Mouse (Mus musculus) T-helper 1 cell (primary cell): ENCODE measurements around the gene Slc4a3.

Source experiments
- in situ Hi-C: fragments of 300-600 bp; cut with MboI, MseI; formaldehyde crosslinking; loops from one replicate; pipeline ENCODE4 v1.15.1; 2025; ENCODE audit warnings: high pct_unique_total_duplicates

The Slc4a3 gene

DNA sequence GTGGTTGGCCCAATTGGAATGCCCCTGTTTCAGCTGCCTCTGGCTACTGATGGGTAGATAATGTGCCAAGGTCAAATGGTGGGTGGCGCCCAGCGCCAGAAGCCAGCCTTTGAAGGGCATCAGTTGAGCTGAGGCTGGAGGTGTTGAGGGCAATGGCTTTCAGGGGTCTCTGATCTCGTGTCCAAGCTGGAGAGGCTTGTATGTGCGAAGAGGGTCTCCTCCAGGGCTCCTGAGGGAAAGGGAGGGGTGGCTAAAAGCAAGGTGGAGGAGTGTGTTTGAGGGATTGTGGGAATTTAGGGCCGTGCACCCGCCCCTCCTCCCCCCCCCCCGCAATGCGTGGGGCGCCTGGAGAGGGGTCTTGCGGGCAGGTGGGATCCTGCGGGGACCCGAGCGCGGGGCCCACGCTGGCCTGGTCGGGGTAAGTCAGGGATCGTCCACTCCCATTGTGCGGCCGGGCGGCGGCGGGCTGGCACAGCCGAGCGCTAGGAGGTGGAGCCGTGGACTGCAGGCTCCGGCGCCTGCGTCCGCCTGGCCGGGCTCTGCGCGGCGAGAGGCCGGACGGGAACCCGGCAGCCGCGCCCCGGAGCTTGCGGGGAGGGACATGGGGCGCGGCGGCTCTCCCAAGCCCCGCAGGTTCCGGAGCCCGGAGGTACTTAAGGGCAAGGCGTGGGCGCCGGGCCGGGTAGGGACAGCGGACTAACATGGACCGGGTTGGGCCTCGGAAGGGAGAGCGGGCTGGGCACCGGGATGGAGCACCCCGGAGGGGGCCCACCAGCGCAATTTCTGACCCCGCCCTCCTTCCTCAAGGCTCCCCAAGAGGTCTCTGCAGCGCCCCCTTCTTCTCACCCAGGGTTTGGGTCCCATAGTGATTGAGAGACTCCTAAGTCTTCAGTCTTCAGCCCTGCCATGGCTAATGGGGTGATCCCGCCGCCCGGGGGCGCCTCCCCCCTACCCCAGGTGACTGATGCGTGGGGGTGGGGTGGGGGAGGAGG lies at the start of gene Slc4a3:
Slc4a3 (plus strand) TSS at position 302 of the 992 bp plus-strand sequence.
- in situ Hi-C loops = no loop called here

DNA sequence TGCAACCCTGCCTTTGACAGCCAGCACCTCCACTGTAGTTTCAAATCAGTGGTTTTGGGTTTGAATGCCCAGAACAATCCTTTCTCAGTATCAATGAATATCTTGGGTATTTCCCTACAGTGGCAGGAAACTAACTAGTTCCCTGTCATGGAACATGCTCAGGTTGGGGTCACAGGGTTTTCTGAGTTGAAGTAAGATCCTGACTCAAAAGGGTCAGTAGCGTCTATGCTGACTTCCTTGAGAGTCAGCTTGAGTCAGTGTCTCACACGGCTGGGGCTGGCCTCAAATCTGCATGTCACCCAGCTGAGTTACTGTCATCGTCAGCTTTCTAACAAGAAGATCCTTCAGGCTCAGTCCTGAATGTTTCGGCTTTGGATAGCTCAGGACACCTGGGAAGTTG lies 47.2 kb upstream of the Slc4a3 start:
- in situ Hi-C loops = no loop called here

DNA sequence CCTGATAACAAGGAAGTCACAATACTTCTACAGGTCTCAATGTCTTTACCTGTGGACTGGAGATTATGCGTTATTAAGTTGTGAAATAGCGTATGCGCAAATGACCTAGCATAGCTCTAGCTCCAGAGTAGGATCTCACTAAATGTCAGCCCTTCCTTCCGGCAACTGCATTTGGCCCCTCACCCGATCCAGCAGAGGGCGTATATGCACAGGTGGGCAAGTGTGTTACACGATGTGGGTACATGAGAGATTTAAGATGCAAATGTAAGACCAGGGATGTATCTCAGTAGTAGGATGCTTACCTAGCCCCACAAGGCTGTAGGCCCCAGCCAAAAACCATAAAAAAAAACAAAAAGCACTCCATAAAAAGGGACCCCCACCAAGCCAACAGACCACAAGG lies 46.6 kb upstream of the Slc4a3 start:
- in situ Hi-C loops = no loop called here

DNA sequence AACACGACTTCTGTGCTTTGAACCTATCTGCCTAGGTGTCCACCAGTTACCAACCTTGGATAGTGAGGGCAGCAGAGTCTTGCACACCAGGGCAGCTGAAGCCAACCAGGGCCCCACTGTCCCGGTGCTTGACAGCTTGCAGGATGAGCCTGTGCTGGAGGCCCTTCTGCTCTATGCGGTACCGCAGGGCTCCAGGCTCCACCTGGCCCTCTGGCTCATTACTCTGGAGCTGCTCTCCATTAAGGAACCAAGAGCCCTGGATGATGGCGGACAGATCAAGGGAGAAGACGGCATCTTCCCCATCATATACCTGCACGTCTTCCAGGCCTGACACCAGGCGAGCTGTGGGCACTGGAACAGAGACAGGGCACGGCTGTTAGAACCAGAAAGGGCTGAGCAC lies 44.2 kb upstream of the Slc4a3 start:
- in situ Hi-C loops = no loop called here

DNA sequence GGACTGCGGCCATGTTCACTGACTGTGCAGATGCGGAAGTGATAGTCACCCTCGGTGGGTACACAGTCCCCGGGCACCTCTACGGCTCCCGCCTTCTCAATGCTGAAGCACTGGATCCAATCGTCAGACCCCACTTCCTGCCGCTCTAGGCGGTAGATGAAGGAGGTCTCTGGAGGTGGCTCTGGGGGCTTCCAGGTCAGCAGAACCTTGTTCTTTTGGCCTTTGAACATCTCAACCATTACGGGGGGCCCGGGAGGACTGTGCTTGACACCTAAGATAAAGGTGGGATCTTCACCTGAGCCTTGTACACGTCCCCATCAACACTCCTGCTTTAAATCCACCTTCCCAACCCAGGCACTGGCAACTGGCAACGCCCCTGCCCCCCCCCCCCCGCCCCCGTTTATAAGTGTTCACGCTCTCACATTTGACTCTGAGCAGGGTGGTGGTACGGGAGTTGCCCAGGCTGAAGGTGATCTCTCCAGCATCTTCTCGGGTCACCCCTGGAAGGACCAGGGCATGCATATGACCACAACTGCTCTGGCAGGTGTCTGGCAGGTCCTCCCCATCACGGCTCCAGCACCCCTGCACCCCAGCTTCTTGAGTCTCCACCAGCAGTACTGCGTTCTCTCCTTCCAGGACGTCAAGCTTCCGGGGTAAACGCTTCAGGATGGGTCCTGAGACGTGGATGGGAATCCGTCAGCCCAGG lies 43.0 kb upstream of the Slc4a3 start:
- in situ Hi-C loops = no loop called here

DNA sequence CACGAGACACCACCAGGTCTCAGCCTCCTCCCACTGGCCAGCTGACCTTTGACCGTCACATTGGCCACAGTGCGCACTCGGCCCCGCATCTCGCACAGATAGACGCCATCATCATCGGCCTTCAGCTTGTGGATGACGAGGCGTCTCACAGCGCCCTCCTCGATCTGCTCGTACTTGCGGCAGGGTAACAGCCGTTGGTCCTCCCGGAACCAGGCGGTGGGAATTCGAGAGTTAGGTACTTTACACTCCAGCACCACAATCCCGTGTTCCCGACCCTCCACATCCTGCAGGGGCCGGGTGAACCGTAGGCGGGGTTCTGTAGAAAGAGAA lies 42.5 kb upstream of the Slc4a3 start:
- in situ Hi-C loops = no loop called here

DNA sequence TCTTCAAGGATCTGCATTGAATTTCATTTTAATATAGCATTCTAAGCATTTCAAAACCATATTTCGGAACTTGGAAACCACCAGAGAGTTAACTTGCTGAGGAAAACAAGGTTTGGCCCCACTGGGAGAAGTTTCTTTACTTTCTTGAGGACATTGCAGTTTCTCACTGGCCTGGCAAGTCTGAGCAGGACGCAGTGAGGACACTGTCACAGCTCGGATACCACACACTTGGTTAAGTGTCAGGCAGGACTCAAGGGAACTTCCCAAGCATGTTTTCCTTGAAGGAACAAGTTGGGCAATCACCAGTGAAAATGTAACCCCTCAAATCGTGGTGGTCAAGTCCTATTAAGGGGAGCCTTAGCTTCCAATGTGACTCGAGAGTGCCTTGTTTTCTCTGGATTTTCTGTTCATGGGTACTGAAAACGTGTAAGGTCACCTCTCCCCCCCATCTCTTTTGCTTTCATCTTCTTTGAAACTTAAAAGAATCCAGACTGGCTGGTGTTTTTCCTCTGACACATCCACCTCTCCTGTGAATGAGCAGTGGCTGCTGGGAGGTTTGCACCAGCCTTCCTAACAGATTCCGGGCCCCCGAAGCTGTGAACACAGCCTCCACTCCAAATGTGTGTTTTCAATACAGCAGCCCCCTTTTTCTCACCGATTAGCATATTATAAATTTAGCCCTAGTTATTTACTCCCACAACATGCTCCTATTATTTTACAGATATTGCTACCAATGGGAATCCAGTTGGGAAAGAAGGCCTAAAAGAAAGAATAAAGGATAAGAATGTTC lies 41.6 kb upstream of the Slc4a3 start:
- in situ Hi-C loops = no loop called here

DNA sequence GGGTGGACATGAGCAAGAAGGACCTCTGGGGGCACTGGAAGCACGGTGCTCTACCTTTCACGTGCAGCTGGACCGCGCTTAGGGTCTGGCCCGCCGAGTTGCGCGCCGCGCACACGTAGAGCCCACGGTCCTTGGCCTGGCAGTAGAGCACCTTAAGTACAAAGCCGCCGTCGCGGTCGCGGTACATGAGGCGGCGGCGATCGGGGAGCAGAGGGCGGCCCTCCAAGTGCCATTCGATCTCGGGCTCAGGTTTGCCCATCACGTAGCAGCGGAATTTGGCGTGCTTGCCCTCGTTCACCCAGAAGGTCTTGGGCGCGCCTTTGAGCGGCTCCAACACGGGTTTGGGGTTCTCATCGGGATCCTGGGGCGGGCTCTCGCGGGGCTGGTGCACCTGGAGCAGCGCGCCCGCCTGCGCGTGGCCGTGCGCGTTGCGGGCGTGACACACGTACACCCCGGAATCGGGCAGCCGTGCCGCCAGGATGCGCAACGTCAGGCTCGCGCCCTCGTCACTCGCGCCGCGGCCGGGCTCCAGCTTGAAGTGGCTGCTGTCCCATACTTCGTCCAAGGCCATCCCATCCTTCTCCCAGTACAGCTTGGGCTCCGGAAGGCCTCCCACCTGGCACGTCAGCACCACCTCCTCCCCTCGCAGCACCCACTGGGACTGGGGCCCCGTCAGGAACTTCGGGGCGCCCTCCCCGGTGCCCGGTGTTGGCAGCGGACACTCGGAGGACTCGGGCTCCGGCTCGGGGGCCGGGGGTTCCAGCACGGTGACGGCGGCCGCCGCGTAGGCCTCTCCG lies 40.7 kb upstream of the Slc4a3 start:
- in situ Hi-C loops = no loop called here

DNA sequence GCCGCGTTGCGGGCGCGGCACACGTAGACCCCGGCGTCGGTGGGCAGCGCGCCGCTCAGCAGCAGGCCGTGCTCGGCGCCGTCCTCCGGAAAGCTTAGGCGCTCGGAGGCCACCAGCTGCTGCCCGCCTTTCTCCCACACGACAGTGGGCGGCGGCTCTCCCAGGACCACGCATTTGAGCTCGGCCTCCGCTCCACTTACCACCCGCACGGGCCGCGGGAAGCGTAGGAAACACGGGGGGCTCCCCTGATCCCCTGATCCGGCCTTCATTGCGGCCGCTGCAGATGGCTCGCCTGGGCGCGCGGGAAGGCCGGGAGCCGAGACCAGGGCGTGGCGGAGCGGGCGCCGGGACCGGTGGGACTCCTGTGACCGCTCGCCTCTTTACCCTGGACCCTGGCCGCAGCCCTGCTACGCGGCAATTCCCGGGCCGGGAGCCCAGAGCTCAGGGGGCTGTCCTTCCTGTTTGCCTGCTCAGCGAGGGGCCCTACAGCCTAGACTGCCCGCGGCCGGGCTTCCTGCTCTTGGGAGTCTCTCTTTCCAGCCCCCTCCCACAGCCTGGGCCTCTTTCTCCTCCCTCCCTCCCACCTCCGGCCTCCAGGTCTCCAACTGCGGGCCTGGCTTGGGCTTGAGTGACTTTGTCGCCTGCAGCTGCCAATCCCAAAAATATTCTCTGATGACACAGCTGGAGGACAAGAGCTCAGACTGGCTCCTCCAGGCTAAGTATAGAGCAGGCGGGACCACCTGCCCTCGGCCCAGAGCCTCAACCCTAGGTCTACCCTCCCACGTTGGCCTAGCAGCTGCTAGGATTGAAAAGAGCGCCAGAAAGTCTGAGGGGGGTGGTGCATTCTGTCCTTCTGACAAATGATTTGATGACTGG lies 39.9 kb upstream of the Slc4a3 start, which contains the start of gene Obsl1:
Obsl1 (minus strand) TSS at position 497 of the 876 bp plus-strand sequence.
- in situ Hi-C loops = no loop called here

DNA sequence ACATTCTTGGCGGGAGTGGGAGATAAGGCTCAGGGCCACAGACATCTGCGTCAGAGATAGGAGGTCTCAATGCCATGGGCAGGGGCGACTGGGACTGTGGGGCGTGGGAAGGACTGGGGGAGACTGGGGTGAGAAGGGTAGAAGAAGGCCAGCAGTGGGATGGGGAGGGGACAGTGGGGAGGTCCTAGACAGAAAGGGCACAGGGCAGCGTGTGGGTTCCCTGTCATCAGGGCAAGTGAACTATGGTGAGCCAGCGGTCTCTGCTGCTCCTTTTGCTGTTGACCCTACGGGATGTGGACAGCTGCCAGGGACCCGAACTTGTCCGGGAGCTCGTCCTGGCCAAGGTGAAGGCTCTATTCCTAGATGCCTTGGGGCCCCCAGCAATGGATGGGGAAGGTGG lies 39.1 kb upstream of the Slc4a3 start, which contains the start of gene Inha:
Inha (plus strand) TSS at position 72 of the 400 bp plus-strand sequence.
- in situ Hi-C loops = no loop called here

DNA sequence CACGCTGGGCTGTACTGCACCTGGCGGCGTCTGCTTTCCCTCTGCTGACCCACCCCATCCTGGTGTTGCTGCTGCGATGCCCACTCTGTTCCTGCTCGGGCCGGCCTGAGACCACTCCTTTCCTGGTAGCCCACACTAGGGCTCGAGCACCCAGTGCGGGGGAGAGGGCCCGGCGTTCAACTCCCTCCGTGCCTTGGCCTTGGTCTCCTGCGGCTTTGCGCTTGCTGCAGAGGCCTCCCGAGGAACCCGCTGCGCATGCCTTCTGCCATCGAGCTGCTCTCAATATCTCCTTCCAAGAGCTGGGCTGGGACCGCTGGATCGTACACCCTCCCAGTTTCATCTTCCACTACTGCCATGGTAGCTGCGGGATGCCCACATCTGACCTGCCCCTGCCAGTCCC lies 36.5 kb upstream of the Slc4a3 start:
- in situ Hi-C loops = no loop called here

DNA sequence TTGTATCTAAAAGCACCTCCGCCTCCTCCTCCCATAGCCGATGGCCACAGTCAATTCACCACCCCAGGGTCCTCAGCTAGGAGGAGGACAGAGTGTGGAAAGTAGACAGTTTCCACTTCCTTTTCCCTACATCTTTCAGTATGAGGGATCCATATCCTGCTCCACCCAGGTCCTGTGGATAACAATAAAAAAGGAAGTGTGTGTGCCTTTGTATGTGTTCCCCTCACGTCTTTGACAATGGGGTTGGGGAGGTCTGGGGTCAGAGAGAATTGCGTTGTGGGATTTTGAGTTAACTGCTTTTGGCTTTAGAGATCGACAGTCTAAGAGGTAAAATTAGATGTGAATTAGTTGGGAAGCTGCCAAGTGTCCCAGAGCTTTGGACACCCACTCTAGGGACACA lies 35.9 kb upstream of the Slc4a3 start:
- in situ Hi-C loops = no loop called here

DNA sequence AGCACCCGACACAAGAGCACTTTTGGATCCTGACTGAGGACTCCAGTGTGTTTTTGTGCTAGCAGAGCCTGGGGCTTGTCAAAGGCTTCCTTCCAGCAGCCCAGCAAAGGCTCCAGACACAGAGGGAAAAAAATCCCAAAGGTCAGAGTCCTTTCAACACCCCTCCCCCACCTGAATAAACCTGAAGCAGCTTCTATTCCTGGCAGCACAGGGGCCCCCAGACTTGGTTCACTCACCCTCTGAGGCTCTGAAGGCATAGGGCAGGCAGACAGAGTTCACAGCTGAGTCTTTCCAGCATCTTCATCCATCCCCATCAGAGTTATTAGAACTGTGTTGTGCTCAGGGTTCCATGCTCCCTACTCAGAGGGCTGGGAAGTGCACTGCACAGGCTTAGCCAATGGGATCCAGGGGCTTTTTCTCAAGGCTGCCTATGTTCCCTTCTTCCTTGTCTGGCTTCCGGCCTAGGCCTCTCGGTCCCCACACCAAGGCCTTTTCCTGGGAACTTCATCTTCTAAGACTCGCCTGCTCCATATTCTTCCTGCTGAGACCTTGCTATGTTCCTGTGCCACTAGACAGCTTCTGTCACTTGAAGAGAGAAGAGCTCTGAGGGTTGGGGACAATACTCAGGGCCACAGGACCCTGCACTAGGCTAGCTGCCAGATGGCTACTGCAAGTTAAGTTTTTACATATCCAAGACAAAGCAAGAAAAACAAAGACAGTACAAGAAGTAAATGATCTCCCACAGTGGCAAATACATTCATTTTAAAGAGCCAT lies 34.4 kb upstream of the Slc4a3 start:
- in situ Hi-C loops = no loop called here

DNA sequence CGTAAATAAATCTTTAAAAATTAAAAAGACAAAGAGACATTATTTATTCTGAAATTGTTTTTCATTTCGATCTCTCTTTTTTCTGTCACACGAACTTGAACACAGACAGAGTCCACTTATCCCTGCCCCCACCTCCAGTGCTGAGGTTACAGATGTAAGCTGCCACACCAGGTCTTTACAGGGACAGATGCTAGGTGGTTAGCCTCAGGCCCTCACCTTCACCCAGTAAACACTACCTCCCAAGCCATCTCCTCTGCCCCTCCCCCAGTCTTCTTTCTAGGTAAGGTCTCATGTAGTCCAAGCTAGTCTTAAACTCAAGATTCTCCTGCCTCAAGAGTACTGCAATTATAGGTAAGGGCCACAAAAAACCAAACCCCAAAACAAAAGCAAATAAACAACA lies 33.5 kb upstream of the Slc4a3 start:
- in situ Hi-C loops = no loop called here

DNA sequence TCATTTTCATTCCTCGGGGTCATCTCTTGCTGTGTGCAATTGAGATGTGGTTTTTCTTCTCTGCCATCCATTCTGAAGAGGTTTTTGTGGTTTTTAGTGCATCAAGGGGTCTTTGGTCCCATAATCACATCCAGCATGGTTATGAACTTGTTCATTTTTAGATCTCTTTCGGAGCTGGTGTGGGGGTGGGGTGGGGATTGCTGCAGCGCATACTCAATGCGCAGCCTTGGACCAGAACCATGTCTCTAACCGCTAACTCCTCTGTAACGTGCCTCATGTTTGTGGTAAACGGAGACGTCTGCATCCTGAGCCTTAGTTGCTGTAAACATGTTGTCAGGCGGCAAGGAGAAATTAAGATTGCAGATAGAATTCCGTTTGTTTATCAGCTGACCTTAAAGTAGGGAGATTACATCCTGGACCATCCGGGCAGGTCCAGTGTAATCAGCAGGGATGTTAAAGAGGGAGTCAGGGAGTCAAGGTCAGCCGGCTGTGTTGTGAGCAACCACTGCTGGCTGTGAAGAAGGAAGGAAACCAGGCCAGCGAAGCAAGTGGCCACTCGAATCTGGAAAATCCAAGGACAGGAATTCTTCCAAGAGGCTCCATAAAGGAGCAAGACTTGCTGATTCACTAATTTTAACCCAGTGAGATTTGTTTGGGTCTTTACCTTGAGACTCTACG lies 29.2 kb upstream of the Slc4a3 start:
- in situ Hi-C loops = no loop called here

DNA sequence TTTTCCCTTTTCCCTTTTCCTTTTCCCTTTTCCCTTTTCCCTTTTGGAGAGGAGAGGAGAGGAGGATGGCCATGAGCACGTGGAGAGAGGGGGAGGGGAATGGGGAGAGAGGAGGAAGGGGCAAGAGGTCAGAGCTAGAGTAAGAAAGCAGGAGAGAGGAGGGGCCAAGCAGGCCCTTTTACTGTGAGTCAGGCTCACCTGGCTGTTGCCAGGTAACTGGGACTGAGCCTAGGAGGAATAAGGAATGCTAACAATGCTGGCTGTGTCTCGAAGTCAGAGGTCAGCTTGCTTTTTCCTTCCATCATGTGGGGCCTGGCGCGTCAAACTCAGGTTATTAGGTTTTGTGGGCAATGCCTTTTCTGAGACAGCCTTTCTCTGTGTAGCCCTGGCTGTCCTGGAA lies 28.1 kb upstream of the Slc4a3 start:
- in situ Hi-C loops = no loop called here

DNA sequence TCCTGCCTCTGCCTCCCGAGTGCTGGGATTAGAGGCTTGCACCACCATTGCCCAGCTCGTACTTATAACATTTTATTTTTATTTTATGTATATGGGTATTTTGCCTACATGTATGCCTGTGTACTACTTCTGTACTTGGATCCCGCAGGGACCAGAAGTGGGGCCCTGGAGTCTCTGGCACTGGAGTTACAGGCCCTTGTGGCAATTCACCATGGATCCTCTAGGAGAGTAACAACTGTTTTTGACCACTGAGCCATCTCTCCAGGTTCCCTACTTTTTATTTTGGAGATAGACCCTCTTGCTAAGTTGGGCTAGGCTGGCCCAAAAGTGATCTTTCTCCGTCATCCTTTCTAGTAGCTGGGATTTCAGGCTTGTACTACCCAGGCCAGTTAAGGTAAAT lies 27.6 kb upstream of the Slc4a3 start:
- in situ Hi-C loops = no loop called here

DNA sequence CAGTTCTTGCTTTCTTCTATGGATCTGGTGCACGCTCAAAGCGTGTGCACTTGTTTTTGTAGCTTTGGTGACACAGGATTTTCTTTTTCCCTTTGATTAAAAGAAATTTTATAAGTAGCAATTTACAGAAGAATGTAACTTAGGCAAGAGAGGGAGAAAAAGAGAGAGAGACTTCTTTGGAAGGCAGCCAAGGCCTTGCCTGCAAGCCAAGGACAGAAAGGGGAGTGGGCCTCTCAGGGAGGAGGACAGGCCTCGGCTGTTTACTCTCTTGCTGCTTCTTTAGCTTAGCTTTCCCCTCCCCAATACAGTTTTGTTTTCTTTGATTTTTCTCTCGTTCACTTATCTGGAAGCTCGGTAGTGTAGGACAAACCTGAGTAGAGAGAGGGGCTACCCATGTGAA lies 26.5 kb upstream of the Slc4a3 start:
- in situ Hi-C loops = no loop called here
